25 mouse cellular contexts compared by ENCODE assay signal in genomic region chr17:31949076-31949475, GRCm38 (mm10).
DNase-seq lines count a peak whose midpoint lies in the region; ATAC-seq lines count a peak whose summit lies in the region.
"Had no signal": no experiment of that assay in that cellular context is flagged by ENCODE, and none has a peak within 500 bp of the region (broad histone marks: within the 10 kb centered on the region; RNA-seq: fewer than 3 reads in every experiment).

No protein-coding gene starts in this region.

- no peaks in the 10 kb centered on the region for H3K36me3 ChIP-seq in heart, embryonic 10.5 days
- H3K36me3 ChIP-seq in embryonic facial prominence, embryonic 14.5 days (ENCODE audit: control insufficient read depth, insufficient read depth, low read length) = no peaks in the 10 kb centered on the region
- H3K36me3 ChIP-seq: hindbrain, embryonic 10.5 days; hindbrain, embryonic 13.5 days; intestine, embryonic 15.5 days had no signal

- 74% methylated on average over 1 of the region's 1 CpGs for WGBS in heart, embryonic 10.5 days
- WGBS in embryonic facial prominence, embryonic 14.5 days = 72% methylated on average over 1 of the region's 1 CpGs

- no peaks in the 10 kb centered on the region for H3K4me1 ChIP-seq in heart, embryonic 10.5 days
- H3K4me1 ChIP-seq in embryonic facial prominence, embryonic 14.5 days (ENCODE audit: control insufficient read depth, insufficient read depth, low read length) = no peaks in the 10 kb centered on the region
- H3K4me1 ChIP-seq: forebrain, embryonic 13.5 days; hindbrain, embryonic 10.5 days; hindbrain, embryonic 13.5 days had no signal

- peak; percentile 27 for DNase-seq in heart, embryonic 10.5 days (ENCODE audit: low spot score)
- no peak for DNase-seq in heart, postnatal 14 days
- peak; percentile 45 for DNase-seq in 3T3-L1 (ENCODE audit: low read depth, low spot score)
- peak; percentile 61 for DNase-seq in NIH3T3 (ENCODE audit: low read depth)
- DNase-seq in embryonic facial prominence, embryonic 14.5 days (ENCODE audit: low spot score) = peak; percentile 72
- no peak for DNase-seq in right cerebral cortex, postnatal 10 days (ENCODE audit: low spot score in 2 of 2)
- no peak for DNase-seq in left cerebral cortex, postnatal 14 days (ENCODE audit: low spot score in 2 of 2)
- DNase-seq in spleen, postnatal 14 days (ENCODE audit: low spot score in 2 of 2) = no peak
- DNase-seq: adrenal gland, postnatal 10 days; adrenal gland, postnatal 36 days; cerebellum, adult 18-20 months; cerebellum, adult 9-10 months; cerebellum, postnatal 14 days; gastrocnemius, postnatal 10 days; gastrocnemius, postnatal 36 days; heart, adult 2 months; heart, postnatal 36 days had no signal

- H3K4me2 ChIP-seq in embryonic facial prominence, embryonic 14.5 days (ENCODE audit: low read depth, low read length) = no peak overlapping the region
- H3K4me2 ChIP-seq: forebrain, embryonic 13.5 days; heart, embryonic 11.5 days; hindbrain, embryonic 13.5 days; intestine, embryonic 15.5 days had no signal

- no peak for ATAC-seq in embryonic facial prominence, embryonic 14.5 days (ENCODE audit: low read depth)
- ATAC-seq: forebrain, embryonic 13.5 days; forebrain, embryonic 16.5 days; hindbrain, embryonic 16.5 days; intestine, embryonic 15.5 days; Patski had no signal

- H3K4me3 ChIP-seq in heart, embryonic 10.5 days = no peak overlapping the region
- no peak overlapping the region for H3K4me3 ChIP-seq in embryonic facial prominence, embryonic 14.5 days (ENCODE audit: low read depth, low read length)
- H3K4me3 ChIP-seq: forebrain, embryonic 13.5 days; heart, adult 2 months; hindbrain, embryonic 10.5 days; hindbrain, embryonic 13.5 days; intestine, embryonic 15.5 days had no signal

- H3K9me3 ChIP-seq in heart, embryonic 10.5 days = no peaks in the 10 kb centered on the region
- no peaks in the 10 kb centered on the region for H3K9me3 ChIP-seq in embryonic facial prominence, embryonic 14.5 days (ENCODE audit: control insufficient read depth, low read length)
- H3K9me3 ChIP-seq: forebrain, embryonic 13.5 days; hindbrain, embryonic 10.5 days; hindbrain, embryonic 13.5 days; intestine, embryonic 15.5 days had no signal

- no peak overlapping the region for H3K27ac ChIP-seq in heart, embryonic 10.5 days
- H3K27ac ChIP-seq in embryonic facial prominence, embryonic 14.5 days (replicated peaks; ENCODE audit: low read depth, low read length) = no peak overlapping the region
- H3K27ac ChIP-seq: forebrain, embryonic 13.5 days; heart, adult 2 months; hindbrain, embryonic 10.5 days; hindbrain, embryonic 13.5 days; intestine, embryonic 15.5 days had no signal

- no peaks in the 10 kb centered on the region for H3K27me3 ChIP-seq in heart, embryonic 10.5 days (ENCODE audit: insufficient read depth, poor library complexity, severe bottlenecking)
- no peaks in the 10 kb centered on the region for H3K27me3 ChIP-seq in embryonic facial prominence, embryonic 14.5 days (replicated peaks; ENCODE audit: control insufficient read depth, insufficient read depth, low read length)
- H3K27me3 ChIP-seq: forebrain, embryonic 13.5 days; hindbrain, embryonic 13.5 days; intestine, embryonic 15.5 days; Patski had no signal

- intact Hi-C loops in heart, postnatal 14 days (cut with DNase I) = no loop called here
- intact Hi-C loops in left cerebral cortex, postnatal 14 days (cut with DNase I) = no loop called here

- H3K9ac ChIP-seq in embryonic facial prominence, embryonic 14.5 days (ENCODE audit: low read depth, low read length) = no peak overlapping the region
- H3K9ac ChIP-seq: forebrain, embryonic 13.5 days; hindbrain, embryonic 13.5 days; intestine, embryonic 15.5 days had no signal

Comparison
In these comparisons a context has a peak if more than half of its experiments do, and no peak if none do; other contexts are left out.
1. DNase-seq: peak in heart, embryonic 10.5 days (single experiment), 3T3-L1 (single experiment), NIH3T3 (single experiment) and embryonic facial prominence, embryonic 14.5 days (single experiment); none in heart, postnatal 14 days (0 of 2), right cerebral cortex, postnatal 10 days (0 of 2), left cerebral cortex, postnatal 14 days (0 of 2) and spleen, postnatal 14 days (0 of 2).